Mouse (Mus musculus): ENCODE measurements around the gene Gm20517. TPM values are rescaled to one million over a fixed set of nuclear protein-coding genes. Genes with fewer than 3 reads are reported as not detected.

The Gm20517 gene
- polyA plus RNA-seq, 1 experiment = 3.7 TPM

- DNase-seq (ENCODE audit: extremely low spot score in 1 of 2, low spot score in 1 of 2) = no peak
Measured at GRCm38 (mm10) chr17:47671988-47672310, 60.6 kb downstream of the Gm20517 start.

GRCm38 (mm10) chr17:47672311-47673111 lies 61.1 kb downstream of the Gm20517 start:
- peak in 1 of 2 experiments; percentile 48 for DNase-seq (ENCODE audit: extremely low spot score in 1 of 2, low spot score in 1 of 2)

- DNase-seq (ENCODE audit: extremely low spot score in 1 of 2, low spot score in 1 of 2) = peak; percentile 62 to 91
Measured at GRCm38 (mm10) chr17:47676581-47676980, 65.2 kb downstream of the Gm20517 start.

DNA sequence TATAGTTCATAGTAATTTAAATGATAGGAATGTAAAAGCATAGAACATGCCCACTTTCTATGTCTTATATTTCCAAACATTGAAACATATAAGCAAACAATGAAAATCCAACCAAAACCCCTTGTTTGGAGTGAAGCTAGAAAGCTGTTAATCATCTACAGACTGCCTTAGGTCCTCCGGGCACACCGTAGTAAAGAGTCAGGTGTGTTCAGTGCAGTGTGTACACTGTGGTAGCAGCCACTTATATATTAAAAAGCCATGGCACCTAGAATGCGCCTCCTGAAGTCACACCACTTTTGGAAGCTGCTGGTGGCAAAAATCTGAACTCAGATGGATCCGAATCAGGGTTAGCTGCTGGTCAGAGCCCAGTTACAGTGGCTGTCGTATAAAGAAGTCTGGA lies 66.8 kb downstream of the Gm20517 start:
- no peak for DNase-seq (ENCODE audit: extremely low spot score in 1 of 2, low spot score in 1 of 2)

DNA sequence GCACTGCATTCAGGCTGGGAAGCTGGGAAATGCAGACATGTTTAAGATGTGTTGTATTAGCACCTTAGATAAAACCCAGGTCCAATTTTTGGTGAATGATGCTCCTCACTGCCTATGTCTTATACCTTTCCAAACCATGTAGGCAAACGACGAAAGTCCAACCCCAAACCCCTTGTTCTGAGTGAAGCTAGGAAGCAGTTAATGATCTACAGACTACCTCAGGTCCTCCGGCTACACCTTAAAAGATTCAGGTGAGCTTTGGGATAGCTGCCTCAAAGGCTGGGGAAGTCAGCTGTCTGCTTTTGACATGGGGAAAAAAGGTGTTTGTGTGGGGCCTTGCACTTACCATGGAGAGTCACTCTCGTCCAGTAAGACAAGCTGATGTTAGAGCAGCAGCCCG lies 67.3 kb downstream of the Gm20517 start:
- no peak for DNase-seq (ENCODE audit: extremely low spot score in 1 of 2, low spot score in 1 of 2)

DNA sequence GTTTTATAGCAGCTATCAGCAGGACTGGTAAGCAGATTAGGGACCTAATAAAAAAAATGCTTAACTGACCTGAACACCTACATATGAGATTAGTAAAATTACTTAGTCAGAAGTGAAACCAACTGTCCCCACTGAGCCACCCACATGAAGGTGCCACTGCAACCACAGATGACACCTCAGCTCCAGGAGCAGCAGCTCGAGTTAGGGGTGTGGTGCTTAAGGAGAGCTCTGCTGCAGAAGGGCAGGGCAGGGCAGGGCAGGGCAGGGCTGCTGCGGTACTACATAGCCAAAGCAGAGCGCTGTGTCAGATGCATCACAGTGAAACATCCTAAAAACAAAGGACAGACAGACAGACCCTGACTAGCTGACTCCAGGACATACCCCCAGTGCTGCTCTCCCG lies 71.4 kb downstream of the Gm20517 start:
- DNase-seq (ENCODE audit: extremely low spot score in 1 of 2, low spot score in 1 of 2) = no peak

- DNase-seq (ENCODE audit: extremely low spot score in 1 of 2, low spot score in 1 of 2) = peak; percentile 92 to 98
Measured at GRCm38 (mm10) chr17:47687409-47688343, 76.3 kb downstream of the Gm20517 start.

GRCm38 (mm10) chr17:47688344-47688607 lies 76.9 kb downstream of the Gm20517 start, which contains the start of gene Tomm6:
Tomm6 (minus strand) TSS chr17:47688386.
- no peak for DNase-seq (ENCODE audit: extremely low spot score in 1 of 2, low spot score in 1 of 2)

GRCm38 (mm10) chr17:47688608-47689575 lies 77.5 kb downstream of the Gm20517 start, which contains the start of gene Frs3:
Frs3 (plus strand) TSS chr17:47689030.
- DNase-seq (ENCODE audit: extremely low spot score in 1 of 2, low spot score in 1 of 2) = peak; percentile 47 to 81

GRCm38 (mm10) chr17:47689894-47690293 lies 78.5 kb downstream of the Gm20517 start:
- no peak for DNase-seq (ENCODE audit: extremely low spot score in 1 of 2, low spot score in 1 of 2)

DNA sequence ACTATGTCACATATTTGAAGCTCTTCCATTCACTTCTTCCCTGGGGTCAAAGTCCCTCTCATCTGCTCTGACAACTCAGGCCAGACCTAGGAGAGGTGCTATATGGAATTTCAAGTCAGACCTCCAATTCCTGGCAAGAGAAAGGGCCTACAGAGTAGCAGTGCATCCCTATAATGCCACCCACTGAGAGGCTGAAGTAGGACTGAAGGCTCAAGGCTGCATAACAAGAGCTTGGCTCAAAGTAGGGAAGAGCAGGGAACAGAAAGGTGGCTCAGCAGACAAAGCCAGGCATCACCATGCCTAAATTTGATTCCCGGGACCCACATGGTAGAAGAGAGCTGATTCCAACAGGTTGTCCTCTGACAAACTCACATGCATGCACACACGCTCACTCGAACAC lies 80.3 kb downstream of the Gm20517 start:
- DNase-seq (ENCODE audit: extremely low spot score in 1 of 2, low spot score in 1 of 2) = no peak

DNA sequence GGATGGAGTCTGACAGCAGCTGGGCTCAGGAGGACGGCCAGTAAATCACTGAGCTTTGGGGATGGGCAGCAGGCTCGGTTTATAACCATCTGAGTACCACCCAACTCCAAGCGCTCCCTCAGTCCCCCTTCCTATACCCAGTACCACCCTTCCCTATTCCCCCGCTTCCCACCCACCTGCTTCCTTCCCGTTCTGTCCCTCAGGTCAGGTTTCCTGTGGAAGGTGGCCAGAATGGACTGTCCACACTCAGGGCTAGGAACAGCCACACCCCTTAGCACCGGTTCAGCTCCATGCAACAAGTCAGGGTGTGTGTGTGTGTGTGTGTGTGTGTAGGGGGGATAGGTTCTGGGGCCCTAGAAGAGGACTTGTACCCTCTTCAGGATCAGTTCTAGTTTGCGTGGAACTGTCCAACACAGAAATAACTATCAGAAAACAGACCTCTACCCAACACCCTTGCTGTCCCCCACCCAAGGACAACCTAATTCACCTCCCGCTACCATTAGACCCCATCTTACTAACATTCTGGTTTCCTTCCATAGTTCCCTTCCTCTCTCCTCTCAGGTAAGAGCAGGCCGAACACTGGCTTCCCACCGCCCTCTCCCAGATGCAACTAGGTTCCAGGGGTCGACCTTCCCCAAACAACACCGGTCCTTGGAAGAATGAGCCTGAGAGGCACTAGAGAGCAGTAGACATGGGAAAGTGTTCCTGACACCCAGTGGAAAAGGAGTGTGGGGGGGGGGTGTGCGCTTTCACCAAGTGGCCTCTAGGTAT lies 82.5 kb downstream of the Gm20517 start:
- no peak for DNase-seq (ENCODE audit: extremely low spot score in 1 of 2, low spot score in 1 of 2)

GRCm38 (mm10) chr17:47694442-47694502 lies 82.9 kb downstream of the Gm20517 start, which contains the start of gene Gm21981:
Gm21981 (minus strand) TSS chr17:47694455.
- DNase-seq (ENCODE audit: extremely low spot score in 1 of 2, low spot score in 1 of 2) = no peak

DNA sequence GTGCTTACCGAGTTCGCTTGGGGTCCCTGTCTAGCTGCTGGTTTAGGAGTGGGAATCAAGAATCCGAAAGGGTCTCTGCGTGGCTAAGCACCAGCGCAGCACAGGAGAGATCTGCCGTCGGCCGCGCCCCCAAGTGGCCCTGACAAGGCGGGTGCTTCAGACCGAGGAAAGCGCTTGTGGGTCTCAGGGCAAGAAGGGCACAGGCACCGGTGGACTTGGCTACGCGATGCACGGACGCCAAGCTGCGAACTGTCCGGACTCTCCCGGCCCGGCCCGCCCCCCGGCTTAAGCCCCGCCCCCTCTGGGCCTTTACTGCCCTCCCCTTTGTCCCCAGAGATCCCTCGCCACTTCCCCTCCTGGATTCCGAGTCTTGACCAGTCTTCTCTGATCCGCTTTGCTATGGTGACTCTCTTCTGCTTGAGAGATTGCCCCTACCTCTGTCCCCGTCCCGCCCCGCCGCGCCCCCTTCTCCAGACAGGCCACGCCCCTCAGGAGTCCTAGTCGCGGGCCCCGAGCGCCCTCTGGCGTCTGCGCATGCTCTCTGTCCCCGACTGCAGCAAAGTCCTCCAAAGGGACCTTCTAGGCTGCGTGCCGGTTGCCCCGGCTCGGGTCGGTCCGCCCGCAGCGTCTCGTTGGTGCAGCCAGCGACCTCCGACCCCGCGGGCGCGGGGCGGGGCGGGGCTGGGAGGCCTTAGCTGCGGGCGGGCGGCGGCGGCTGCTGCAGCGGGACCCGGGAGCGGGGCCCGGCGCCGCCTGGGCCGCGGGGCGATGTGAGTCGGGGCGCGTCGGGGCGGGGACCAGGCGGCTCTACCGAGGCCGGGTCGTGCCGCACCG lies 83.3 kb downstream of the Gm20517 start, which contains the start of gene Prickle4:
TSS of gene Prickle4 (minus strand) at position 234 of the 834 bp plus-strand sequence.
- DNase-seq (ENCODE audit: extremely low spot score in 1 of 2, low spot score in 1 of 2) = peak; percentile 92 to 98

GRCm38 (mm10) chr17:47695337-47695710 lies 83.9 kb downstream of the Gm20517 start:
- DNase-seq (ENCODE audit: extremely low spot score in 1 of 2, low spot score in 1 of 2) = peak in 1 of 2 experiments; percentile 36

- no peak for DNase-seq (ENCODE audit: extremely low spot score in 1 of 2, low spot score in 1 of 2)
Measured at GRCm38 (mm10) chr17:47698156-47698555, 86.8 kb downstream of the Gm20517 start.

DNA sequence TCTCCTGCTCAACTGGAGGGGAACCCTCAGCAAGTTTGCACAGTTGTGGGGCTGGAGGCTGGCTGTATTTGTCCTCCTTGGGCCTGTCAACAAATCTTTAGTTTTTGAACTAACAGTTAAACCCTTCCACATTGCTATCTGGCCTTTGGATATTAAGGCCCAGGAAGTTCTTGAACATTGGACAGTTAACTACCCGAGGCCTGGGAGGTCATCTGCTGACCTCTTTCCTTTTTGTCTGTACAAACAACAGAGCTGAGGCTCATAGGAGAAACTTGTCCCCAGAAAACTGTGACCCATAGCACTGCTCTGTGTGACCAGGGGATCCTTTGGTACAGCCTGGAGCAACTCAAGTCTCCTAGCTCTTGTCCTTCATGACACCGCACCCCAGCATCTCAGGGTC lies 87.7 kb downstream of the Gm20517 start:
- no peak for DNase-seq (ENCODE audit: extremely low spot score in 1 of 2, low spot score in 1 of 2)

GRCm38 (mm10) chr17:47701793-47702192 lies 90.4 kb downstream of the Gm20517 start:
- peak in 1 of 2 experiments; percentile 36 for DNase-seq (ENCODE audit: extremely low spot score in 1 of 2, low spot score in 1 of 2)

GRCm38 (mm10) chr17:47702548-47703345 lies 91.4 kb downstream of the Gm20517 start:
- DNase-seq (ENCODE audit: extremely low spot score in 1 of 2, low spot score in 1 of 2) = no peak

Measured in frontal cortex, adult 2 months (tissue).